Mouse (Mus musculus): ENCODE measurements around the gene Lime1.

Gene Lime1

GRCm38 (mm10) chr2:181391022-181391421 is 11.1 kb downstream of the Lime1 start:
- no peak for DNase-seq (ENCODE audit: low spot score in 2 of 2)

DNA sequence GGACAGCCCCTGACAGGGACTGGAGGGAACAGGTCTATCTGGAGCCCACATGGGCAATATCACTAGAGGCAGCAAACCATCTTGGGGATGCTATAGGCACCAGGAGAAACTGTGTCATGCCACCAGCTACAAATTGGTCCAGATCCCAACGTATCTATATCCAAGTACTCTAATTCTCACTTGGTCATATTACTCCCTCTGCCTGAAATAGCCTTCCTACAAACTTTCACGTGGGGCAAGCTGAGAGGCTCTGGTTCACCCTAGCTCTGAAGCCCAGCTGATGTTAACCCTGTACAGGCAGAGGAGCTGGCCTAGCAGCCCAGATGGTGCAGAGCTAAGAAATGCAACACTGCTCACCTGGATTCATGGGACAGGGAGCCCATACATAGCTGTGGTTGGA is 11.7 kb downstream of the Lime1 start:
- DNase-seq (ENCODE audit: low spot score in 2 of 2): no peak

DNA sequence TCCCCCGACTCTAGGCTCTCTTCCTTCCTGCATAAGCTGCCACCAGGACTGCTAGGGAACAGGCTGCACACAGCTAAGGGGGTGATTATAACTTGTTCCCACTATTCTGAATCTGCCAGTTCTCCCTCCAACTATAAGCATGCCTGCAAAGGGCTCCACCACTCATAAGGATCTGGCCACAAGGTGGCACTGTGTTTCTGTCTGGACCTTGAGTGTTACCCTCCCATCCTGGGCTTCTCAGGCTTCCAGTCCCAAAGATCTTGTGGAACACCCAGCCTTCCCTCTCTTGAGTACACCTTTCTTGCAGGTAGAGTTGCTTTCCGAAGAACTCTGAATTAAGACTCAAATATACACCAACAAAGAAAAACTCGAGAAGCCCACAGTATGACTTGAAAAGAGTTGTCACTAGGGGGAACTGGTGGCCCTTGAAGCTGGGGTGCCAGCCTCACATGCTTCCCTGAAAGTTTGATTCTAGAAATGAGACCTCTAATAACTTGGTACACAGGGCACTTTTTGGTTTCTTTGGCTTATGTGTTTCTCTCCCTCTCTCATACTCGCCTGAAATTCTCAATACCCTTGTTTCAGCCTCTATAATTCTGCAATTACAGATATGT is 12.8 kb downstream of the Lime1 start:
- DNase-seq (ENCODE audit: low spot score in 2 of 2): peak; percentile 71 to 73

DNA sequence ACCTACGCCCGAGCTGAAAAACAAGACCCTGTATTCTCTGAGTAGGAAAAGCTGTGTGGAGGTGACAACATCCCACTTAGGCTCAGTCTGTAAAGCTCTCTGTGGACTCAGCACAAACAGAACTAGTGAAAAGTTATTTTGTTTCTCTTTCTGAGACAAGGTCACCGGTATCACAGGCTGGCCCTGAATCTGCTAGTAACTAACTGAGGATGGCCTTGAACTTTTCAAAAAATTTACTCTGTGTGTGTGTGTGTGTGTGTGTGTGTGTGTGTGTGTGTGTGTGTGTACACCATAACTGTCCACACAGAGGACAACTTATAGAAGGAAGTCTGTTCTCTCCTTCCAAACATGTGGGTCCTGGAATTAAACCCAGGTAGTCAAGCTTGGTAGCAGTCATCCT is 14.2 kb downstream of the Lime1 start:
- DNase-seq (ENCODE audit: low spot score in 2 of 2): no peak

DNA sequence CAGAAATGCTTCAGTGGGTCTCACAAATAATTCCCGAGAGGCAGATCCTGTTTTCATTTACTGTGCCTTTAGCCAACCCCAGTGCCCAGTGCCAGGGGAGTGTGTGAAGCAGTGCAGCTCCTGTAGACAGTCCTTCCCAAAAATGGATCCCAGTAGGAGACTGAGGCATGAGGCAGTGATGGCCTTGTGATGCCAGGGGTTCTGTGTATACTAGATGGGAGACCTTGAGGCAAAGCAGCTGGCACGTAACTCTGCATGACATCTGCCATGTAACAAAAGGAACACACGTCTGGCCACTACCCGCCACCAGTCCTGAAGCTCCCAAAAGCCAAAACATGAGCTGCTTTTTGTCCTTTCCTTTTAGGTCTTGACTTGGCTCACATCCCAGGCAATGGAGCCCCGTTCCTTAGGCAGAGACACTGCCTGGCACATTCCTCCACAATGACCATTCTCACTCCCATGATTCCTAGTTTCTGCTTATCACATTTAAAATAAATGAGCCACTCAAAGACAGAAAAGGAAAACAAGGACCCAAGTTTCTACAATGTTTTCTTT is 17.4 kb downstream of the Lime1 start:
- DNase-seq (ENCODE audit: low spot score in 2 of 2): no peak

DNA sequence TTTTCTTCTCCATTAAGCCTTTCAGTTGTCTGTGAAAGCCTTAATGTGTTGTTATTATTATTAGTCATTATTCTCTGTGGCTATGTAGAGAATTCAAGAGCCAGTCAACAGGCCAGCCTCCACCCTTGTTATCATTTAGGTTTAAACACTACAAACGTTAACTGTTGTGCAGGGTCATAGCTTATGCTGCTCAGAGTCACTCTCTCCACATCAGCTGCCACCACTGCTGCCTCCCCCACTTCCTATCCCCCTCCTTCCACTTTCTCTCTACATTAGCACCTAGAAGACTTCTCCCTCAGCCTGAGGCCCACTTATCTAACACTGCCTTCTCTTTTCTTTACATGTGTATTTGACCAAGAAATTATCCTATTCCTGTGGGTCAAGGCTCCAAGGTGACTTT is 21.6 kb downstream of the Lime1 start:
- no peak for DNase-seq (ENCODE audit: low spot score in 2 of 2)

GRCm38 (mm10) chr2:181403722-181404121 is 23.8 kb downstream of the Lime1 start:
- no peak for DNase-seq (ENCODE audit: low spot score in 2 of 2)

DNA sequence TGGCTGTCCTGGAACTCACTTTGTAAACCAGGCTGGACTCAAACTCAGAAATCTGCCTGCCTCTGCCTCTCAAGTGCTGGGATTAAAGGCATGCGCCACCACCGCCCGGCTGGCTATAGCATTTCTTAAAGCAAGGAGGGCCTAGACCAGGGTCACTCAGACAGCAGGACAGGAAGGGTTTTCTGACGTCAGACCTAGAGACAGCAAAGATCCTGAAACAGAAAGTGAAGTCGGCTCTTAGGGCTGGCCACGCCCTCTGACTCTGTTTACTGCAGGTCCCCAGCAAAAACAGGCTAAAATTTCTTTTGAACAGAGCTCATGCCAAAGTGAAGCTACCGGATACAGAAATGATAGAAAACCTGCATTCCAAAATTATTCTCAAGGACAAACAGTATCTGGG is 29.8 kb downstream of the Lime1 start:
- DNase-seq (ENCODE audit: low spot score in 2 of 2): no peak

- DNase-seq (ENCODE audit: low spot score in 2 of 2): peak; percentile 54 to 70
Observed at GRCm38 (mm10) chr2:181410760-181411473, 31.0 kb downstream of the Lime1 start.

DNA sequence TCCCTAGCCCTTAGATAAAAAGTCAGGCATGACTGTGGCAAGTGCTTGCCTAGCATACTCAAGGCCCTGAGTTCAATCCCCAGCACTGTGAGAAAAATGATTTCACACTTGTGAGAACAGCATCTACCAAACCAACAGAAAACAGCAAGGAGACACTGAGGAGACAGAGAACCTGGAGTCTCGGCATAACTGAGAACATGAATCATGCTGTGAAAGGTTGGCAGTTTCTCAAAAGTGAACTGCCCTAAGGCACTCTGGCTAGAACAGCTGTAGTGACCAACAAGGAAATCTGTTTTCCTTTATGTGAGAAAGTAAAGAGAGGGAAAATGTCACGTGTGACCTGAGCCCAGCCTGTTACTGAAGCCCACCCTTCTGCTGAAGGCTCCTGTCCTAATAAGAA is 33.3 kb downstream of the Lime1 start:
- no peak for DNase-seq (ENCODE audit: low spot score in 2 of 2)

GRCm38 (mm10) chr2:181415945-181416344 is 36.1 kb downstream of the Lime1 start:
- DNase-seq (ENCODE audit: low spot score in 2 of 2): no peak

- peak in 1 of 2 experiments; percentile 23 for DNase-seq (ENCODE audit: low spot score in 2 of 2)
Observed at GRCm38 (mm10) chr2:181419359-181419758, 39.5 kb downstream of the Lime1 start.

- no peak for DNase-seq (ENCODE audit: low spot score in 2 of 2)
Observed at GRCm38 (mm10) chr2:181420426-181420825, 40.5 kb downstream of the Lime1 start.

DNA sequence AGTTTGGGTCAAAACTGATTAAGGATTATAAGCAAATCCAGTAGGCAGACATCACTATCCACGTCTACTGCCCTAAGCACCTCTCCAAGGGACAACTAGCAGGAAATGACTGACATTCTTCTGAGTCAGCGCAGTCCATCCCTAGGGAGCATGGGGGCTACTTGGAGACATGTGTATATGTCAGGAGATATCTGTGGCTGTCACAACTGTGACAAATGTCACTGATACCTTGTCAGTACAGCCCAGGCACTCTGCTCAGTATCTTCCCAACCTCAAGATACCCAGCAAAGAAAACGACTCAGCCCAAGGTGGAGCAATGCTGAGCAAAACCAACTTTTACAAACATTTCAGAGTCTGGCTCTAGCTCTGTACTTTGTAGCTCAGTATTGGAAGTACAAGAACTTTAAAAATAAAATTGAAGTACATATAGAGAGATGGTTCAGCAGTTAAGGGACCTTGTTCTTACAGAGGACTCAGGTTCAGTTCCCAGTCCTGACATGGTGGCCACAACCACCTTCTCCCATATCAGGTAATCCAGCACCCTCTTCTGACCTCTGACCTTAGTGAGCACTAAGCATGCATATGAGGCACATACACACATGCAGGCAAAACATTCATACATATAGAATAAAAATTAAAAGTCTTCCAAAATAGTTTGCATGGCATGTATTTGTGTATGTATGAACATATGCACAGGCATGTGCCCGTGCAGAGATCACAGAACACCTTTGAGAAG is 41.2 kb downstream of the Lime1 start:
- no peak for DNase-seq (ENCODE audit: low spot score in 2 of 2)

GRCm38 (mm10) chr2:181423834-181424233 is 44.0 kb downstream of the Lime1 start:
- DNase-seq (ENCODE audit: low spot score in 2 of 2): no peak

Measured in spleen, postnatal 36 days (tissue).